Mouse (Mus musculus) lung, postnatal 0 days (tissue): ENCODE data around the gene Atxn7l2. TPM values are rescaled to one million over a fixed set of nuclear protein-coding genes. Genes with fewer than 3 reads are reported as not detected.

Experiments used
- ATAC-seq: fragments of 200-750 bp; cut with Nextera tagmentation; 2 replicates; pipeline ENCODE4 v1.8.0; 2017; ENCODE audit warnings: moderate library complexity
- DNase-seq: peaks from one replicate; pipeline ENCODE4 v3.0.0-alpha.2; 2016; ENCODE audit warnings: low spot score
- H3K27ac ChIP-seq: fragments of 300-500 bp; sonication (generic); 2 replicates; pipeline ENCODE4 v1.5.1; 2014; ENCODE audit warnings: antibody characterized with exemption, mild to moderate bottlenecking, low read length, mixed read lengths
- H3K27me3 ChIP-seq: fragments of 300-500 bp; sonication (generic); replicated peaks from 2 replicates; pipeline ENCODE4 v1.6.1; 2014; ENCODE audit warnings: low read length, mixed read lengths; ENCODE audit not compliant: insufficient read depth
- H3K36me3 ChIP-seq: fragments of 300-500 bp; sonication (generic); 2 replicates; pipeline ENCODE4 v1.6.1; 2014; ENCODE audit warnings: low read length, mixed read lengths; ENCODE audit not compliant: insufficient read depth
- H3K4me1 ChIP-seq: fragments of 300-500 bp; sonication (generic); 2 replicates; pipeline ENCODE4 v1.6.1; 2014; ENCODE audit warnings: antibody characterized with exemption, low read depth, low read length, mixed read lengths; ENCODE audit not compliant: insufficient read depth
- H3K4me2 ChIP-seq: fragments of 300-500 bp; sonication (generic); replicated peaks from 2 replicates; pipeline ENCODE4 v1.6.1; 2014; ENCODE audit warnings: low read depth, mild to moderate bottlenecking, low read length, moderate library complexity, mixed read lengths
- H3K4me3 ChIP-seq: fragments of 300-500 bp; sonication (generic); 2 replicates; pipeline ENCODE4 v1.5.1; 2014; ENCODE audit warnings: low read depth, low read length
- H3K9ac ChIP-seq: fragments of 300-500 bp; sonication (generic); replicated peaks from 2 replicates; pipeline ENCODE4 v1.6.1; 2014; ENCODE audit warnings: low read depth, mild to moderate bottlenecking
- H3K9me3 ChIP-seq: fragments of 300-500 bp; sonication (generic); 2 replicates; pipeline ENCODE4 v1.6.1; 2016; ENCODE audit warnings: low read length, mixed read lengths
- CTCF ChIP-seq: IDR thresholded peaks from 2 replicates; pipeline ENCODE4 v1.5.1; 2016; ENCODE audit warnings: antibody characterized with exemption, mild to moderate bottlenecking
- EP300 ChIP-seq: IDR thresholded peaks from 2 replicates; pipeline ENCODE4 v1.6.1; 2016; ENCODE audit warnings: antibody characterized with exemption, mild to moderate bottlenecking, control low read depth
- WGBS: fragments of 180-500 bp; shearing (Covaris S2); extraction: QIAGEN DNeasy Blood & Tissue Kit; methylation state at CpG from one replicate; pipeline ENCODE4 v1.1.7; 2014; 5-methylcytosine and 5-hydroxymethylcytosine counted together
- polyA plus RNA-seq: library from polyadenylated mRNA; unstranded; fragments of >200 nt; fragmentation: Nextera tagmentation; extraction: Ambion mirVana; gene quantifications from 2 replicates; pipeline ENCODE4 v1.2.1, GENCODE M21; 2015

The Atxn7l2 gene
- polyA plus RNA-seq, 1 experiment from 2014 or later, result 6.7 TPM

DNA sequence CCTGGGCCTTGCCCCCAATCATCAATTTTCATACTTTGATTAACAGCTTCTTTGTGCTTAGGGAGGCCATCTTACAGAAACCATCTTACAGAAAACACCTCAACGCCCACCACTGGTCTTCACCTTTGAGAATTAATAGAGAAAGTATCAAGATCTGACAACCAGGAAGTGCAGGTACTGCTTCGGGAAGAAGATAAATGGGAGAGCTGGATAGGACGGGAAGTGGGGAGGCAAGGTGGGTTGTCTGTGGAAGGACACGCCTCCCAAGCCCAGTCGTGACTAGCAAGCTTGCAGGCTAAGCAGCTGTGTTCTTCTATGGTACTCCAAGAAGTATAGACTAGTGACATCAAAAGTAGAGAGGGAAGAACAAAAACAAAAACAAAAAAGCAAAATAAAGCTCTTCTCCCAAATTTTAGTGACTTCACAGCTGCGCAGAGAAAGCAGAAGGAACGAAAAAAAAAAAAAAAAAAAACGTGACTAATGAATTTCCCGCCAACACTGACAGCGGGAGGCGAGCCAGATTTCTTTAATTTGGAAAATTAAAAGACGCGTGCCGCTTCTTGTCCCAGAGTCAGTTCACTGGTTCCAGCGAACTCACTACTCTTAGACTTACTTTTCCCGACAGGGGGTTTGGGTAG is 25.2 kb downstream of the Atxn7l2 start:
- Histone ChIP-seq H3K9ac (0 out of 2 replicates have a peak overlapping the region, but pooled peaks have one; percentile 43), H3K4me3 (peak overlapping the region; percentile 67), H3K4me1 (peaks cover 17% of the 10 kb centered on the region; the same call in 1 of the 2 replicates), H3K9me3 (no peaks in the 10 kb centered on the region), H3K27me3 (no peaks in the 10 kb centered on the region), H3K4me2 (peak overlapping the region; percentile 98), H3K36me3 (no peaks in the 10 kb centered on the region; the same call in 1 of the 2 replicates), H3K27ac (no peak overlapping the region)
- no peak for DNase-seq
- ATAC-seq, result no peak
- no peak for TF ChIP-seq EP300
- no peak for TF ChIP-seq CTCF
- 2% methylated on average over 16 of the region's 16 CpGs for WGBS

DNA sequence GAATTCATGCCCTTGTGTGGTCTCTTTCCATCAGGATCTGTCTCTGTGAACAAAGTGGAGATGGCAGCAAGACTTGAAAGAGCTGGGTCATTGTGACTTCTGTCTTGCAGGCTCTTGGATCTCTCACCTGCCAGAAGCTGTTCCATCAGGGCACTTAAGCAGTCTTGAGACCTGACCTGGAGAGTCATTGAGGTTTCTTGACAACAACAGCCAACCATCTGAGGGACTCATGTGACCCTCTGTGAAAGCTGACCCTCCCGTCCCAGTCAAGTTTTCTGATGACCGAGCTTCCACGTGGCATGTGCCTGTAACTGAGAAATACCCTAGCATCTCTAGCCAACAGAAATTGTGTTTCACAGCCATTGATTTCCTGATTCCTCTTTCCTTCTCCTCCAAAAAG is 26.0 kb downstream of the Atxn7l2 start:
- 47% methylated on average over 3 of the region's 3 CpGs for WGBS
- DNase-seq, result peak; percentile 68
- no peaks in the 10 kb centered on the region for H3K27me3 ChIP-seq
- peaks cover 10% of the 10 kb centered on the region; the same call in 1 of the 2 replicates for H3K4me1 ChIP-seq
- H3K4me3 ChIP-seq, result no peak overlapping the region
- H3K36me3 ChIP-seq, result no peaks in the 10 kb centered on the region; the same call in 1 of the 2 replicates
- peak; percentile 73 for ATAC-seq
- TF ChIP-seq CTCF, result no peak
- TF ChIP-seq EP300, result peak; percentile 75
- no peak overlapping the region for H3K9ac ChIP-seq
- no peak overlapping the region for H3K4me2 ChIP-seq
- no peak overlapping the region for H3K27ac ChIP-seq
- H3K9me3 ChIP-seq, result no peaks in the 10 kb centered on the region

DNA sequence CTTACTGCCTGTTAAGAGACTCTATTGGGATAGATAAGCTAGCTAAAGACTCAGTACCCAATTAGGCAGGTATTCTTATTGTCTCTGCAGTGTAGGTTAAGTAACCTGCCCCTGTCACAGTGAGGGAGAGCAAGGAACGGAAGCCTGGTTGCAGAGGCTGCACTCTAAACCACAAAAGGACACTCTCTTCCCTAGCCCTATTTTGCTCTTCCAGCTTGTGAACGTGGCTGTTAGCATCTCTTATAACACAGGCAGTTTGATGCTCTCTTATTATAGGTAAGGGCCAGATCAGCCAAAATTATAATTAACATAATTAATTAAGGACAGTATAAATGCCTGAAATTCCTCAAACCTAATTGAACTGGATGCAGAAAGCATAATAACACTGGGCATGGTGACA is 30.2 kb downstream of the Atxn7l2 start:
- no peak for ATAC-seq
- 36% methylated on average over 2 of the region's 2 CpGs for WGBS

DNA sequence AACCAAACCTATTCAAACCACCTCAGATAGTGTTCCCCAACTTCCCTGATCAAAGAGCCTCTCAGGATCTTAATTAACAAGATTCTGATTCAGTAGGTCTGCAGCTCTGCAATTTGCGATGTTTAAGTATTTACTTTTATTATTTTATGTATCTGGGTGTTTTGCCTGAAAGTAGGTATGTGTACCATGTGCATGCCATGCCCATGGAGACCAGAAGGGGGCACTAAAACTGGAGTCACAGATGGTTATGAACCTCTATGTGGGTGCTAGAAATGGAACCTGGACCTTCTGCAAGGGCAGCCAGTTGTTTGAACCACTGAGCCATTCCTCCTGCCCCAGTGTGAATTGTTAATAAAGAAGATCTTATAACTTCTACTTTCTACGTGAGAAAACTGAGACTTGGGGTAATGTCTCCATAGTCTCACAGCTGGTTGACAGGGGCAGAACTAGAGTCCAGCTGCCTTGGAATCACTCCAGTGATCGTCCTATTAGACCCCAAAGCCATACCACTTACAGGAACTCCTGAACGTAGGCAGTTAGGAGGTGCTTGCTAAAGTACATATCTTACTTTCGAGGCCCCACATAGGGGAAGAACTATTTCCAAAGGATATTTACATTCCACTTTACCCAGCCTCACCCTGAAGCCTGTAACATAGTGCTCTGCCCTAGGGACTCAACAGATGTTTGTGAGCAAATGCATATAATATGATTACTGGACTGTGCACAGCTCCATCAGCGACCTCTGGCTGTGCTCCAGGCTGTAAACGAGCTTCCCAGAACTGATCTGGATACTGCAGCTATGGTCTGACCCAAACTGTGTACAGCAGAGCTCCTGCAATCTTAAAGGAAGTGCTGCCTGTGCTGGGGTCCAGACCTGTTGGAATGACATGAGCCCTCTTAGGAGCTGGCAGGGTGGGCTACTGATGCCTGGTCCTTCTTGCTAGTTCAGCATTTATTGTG is 31.7 kb downstream of the Atxn7l2 start:
- Histone ChIP-seq H3K9me3 (no peaks in the 10 kb centered on the region), H3K27me3 (no peaks in the 10 kb centered on the region; the same call in 1 of the 2 replicates), H3K4me1 (no peaks in the 10 kb centered on the region), H3K36me3 (no peaks in the 10 kb centered on the region), H3K4me2 (no peak overlapping the region), H3K9ac (no peak overlapping the region), H3K27ac (peak overlapping the region; percentile 23; the same call in 1 of the 2 replicates), H3K4me3 (no peak overlapping the region)
- TF ChIP-seq CTCF (peak; percentile 38), EP300 (no peak)
- 37% methylated on average over 7 of the region's 7 CpGs for WGBS
- peak; percentile 86 for ATAC-seq
- DNase-seq, result peak; percentile 62

More for the DNA sequence above, 30.2 kb downstream of the Atxn7l2 start:
- no peak overlapping the region for H3K9ac ChIP-seq
- no peaks in the 10 kb centered on the region for H3K27me3 ChIP-seq
- no peak for TF ChIP-seq CTCF
- TF ChIP-seq EP300, result no peak
- DNase-seq, result no peak
- H3K4me3 ChIP-seq, result no peak overlapping the region
- no peaks in the 10 kb centered on the region for H3K36me3 ChIP-seq
- no peak overlapping the region for H3K4me2 ChIP-seq
- no peaks in the 10 kb centered on the region for H3K9me3 ChIP-seq
- H3K4me1 ChIP-seq, result no peaks in the 10 kb centered on the region
- H3K27ac ChIP-seq, result no peak overlapping the region

DNA sequence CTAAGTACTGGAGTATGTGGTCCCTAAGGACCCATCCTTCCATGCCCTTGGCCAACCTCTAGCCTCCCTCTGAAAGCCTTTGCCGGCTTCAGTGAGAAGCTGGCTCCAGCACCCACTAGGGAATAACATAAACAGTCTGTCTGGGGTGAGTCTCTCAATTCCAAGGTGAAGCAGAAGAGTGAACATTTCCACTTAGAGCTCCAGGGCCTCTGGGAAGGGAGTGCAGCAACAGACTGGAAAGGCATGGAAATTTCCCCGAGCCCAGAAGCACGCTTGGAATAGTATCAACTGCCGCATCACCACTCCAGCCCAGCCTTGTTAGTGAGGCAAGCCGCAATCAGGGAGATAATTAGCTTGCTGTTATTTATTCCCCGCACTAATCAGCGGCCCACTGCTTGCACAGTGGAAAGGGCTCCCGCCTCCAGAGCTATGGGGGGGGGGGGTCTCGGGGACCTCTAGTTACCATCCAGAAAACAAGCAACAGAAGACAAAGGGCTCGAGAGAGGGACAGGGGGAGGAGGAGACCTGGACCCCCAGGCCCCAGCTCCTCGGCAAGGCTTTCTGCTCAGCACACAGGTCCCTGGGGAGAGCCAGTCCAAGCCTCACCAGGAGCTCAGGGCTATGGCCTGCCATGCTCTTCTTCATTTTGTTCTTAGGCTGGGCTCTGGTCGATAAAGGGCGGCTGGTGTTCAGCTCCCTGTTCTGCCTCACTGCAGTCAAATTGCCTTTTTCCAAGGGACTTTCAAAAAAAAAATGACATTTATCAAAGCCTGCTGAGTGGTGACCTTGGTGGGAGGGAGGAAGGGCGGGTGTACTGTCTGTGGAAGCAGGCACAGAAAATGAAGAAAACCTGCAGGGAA is 35.8 kb downstream of the Atxn7l2 start:
- H3K4me2 ChIP-seq, result no peak overlapping the region
- no peak for DNase-seq

More for the DNA sequence above, 35.8 kb downstream of the Atxn7l2 start:
- 48% methylated on average over 14 of the region's 14 CpGs for WGBS
- no peak overlapping the region for H3K27ac ChIP-seq
- H3K4me1 ChIP-seq, result no peaks in the 10 kb centered on the region
- TF ChIP-seq CTCF, result no peak
- TF ChIP-seq EP300, result no peak
- no peaks in the 10 kb centered on the region for H3K36me3 ChIP-seq
- no peak overlapping the region for H3K4me3 ChIP-seq
- H3K9me3 ChIP-seq, result no peaks in the 10 kb centered on the region
- no peaks in the 10 kb centered on the region; the same call in 1 of the 2 replicates for H3K27me3 ChIP-seq
- ATAC-seq, result peak; percentile 25; the same call in 1 of the 2 replicates
- no peak overlapping the region for H3K9ac ChIP-seq
